ENCODE assay signal across 24 mouse cellular contexts in the genomic region with DNA sequence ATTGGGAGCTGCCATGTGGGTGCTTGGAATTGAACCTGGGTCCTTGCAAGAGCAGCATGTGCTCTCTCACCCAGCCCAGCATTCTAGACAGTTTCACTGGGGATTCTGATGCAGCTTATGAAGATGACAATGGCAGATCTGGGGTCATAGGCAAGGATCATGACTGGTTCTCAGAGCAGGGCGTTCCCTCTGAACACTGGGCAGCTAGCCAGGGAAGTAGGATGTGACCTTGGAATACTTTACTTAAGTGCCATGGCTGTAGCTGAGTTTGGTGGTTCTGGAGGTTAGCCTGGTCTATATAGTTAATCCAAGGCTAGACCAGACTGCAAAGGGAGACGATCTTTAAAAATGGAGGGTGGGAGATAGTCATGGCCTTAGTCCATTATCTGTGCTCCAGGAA. TPM values are rescaled to one million over a fixed set of nuclear protein-coding genes. Genes with fewer than 3 reads are reported as not detected.
DNase-seq lines count a peak whose midpoint lies in the region; ATAC-seq and TF ChIP-seq lines count a peak whose summit lies in the region.
"Had no signal": no experiment of that assay in that cellular context is flagged by ENCODE, and none has a peak within 500 bp of the region (broad histone marks: within the 10 kb centered on the region; RNA-seq: fewer than 3 reads in every experiment).

No protein-coding gene starts in this region.

- 68% methylated on average over 2 of the region's 2 CpGs for WGBS in kidney, adult 2 months
- 81% methylated on average over 2 of the region's 2 CpGs for WGBS in kidney, embryonic 15.5 days
- 74% methylated on average over 2 of the region's 2 CpGs for WGBS in lung, embryonic 14.5 days

- TF ChIP-seq POLR2A in kidney, adult 2 months (IDR thresholded peaks at IDR 0.05; ENCODE audit: low read depth, low read length), result no peak

- H3K27ac ChIP-seq in kidney, adult 2 months (ENCODE audit: insufficient read depth, low read depth, low read length), result no peak overlapping the region
- H3K27ac ChIP-seq in kidney, embryonic 15.5 days, result no peak overlapping the region
- no peak overlapping the region for H3K27ac ChIP-seq in lung, embryonic 14.5 days (ENCODE audit: low read depth)
- H3K27ac ChIP-seq: embryonic facial prominence, embryonic 12.5 days; embryonic facial prominence, embryonic 15.5 days; gastrocnemius, adult 2 months; hindbrain, embryonic 10.5 days; hindbrain, embryonic 13.5 days had no signal

- no peaks in the 10 kb centered on the region for H3K36me3 ChIP-seq in kidney, adult 2 months (ENCODE audit: control insufficient read depth, insufficient read depth, low read length)
- no peaks in the 10 kb centered on the region for H3K36me3 ChIP-seq in kidney, embryonic 15.5 days
- no peaks in the 10 kb centered on the region for H3K36me3 ChIP-seq in lung, embryonic 14.5 days (ENCODE audit: insufficient read depth)
- H3K36me3 ChIP-seq: embryonic facial prominence, embryonic 12.5 days; embryonic facial prominence, embryonic 15.5 days; G1E; hindbrain, embryonic 10.5 days; hindbrain, embryonic 13.5 days had no signal

- H3K27me3 ChIP-seq in kidney, adult 2 months (replicated peaks; ENCODE audit: control insufficient read depth, insufficient read depth, low read length), result no peaks in the 10 kb centered on the region
- H3K27me3 ChIP-seq in kidney, embryonic 15.5 days, result no peaks in the 10 kb centered on the region
- no peaks in the 10 kb centered on the region for H3K27me3 ChIP-seq in lung, embryonic 14.5 days (ENCODE audit: insufficient read depth, low read length)
- H3K27me3 ChIP-seq: embryonic facial prominence, embryonic 12.5 days; embryonic facial prominence, embryonic 15.5 days; hindbrain, embryonic 13.5 days had no signal

- no peaks in the 10 kb centered on the region; the same call in 1 of the 2 replicates for H3K4me1 ChIP-seq in kidney, adult 2 months (ENCODE audit: control insufficient read depth, insufficient read depth, low read length)
- no peaks in the 10 kb centered on the region for H3K4me1 ChIP-seq in kidney, embryonic 15.5 days
- no peaks in the 10 kb centered on the region for H3K4me1 ChIP-seq in lung, embryonic 14.5 days (ENCODE audit: insufficient read depth)
- H3K4me1 ChIP-seq: embryonic facial prominence, embryonic 12.5 days; embryonic facial prominence, embryonic 15.5 days; hindbrain, embryonic 10.5 days; hindbrain, embryonic 13.5 days had no signal

- peak; percentile 50 for DNase-seq in kidney, adult 2 months
- peak; percentile 47 for DNase-seq in lung, embryonic 14.5 days
- no peak for DNase-seq in lung, postnatal 25 days (ENCODE audit: low spot score)
- DNase-seq in lung, postnatal 14 days, result peak; percentile 18
- peak; percentile 35 to 36 for DNase-seq in lung, postnatal 4 days
- DNase-seq in right cerebral cortex, postnatal 25 days, result no peak
- DNase-seq: adrenal gland, postnatal 10 days; adrenal gland, postnatal 36 days; B cell, adult 2 months; cerebellum, adult 18-20 months; cerebellum, adult 9-10 months; cerebellum, postnatal 25 days; forebrain, postnatal 0 days; gastrocnemius, adult 2 months; gastrocnemius, postnatal 14 days had no signal

- no peak for TF ChIP-seq CTCF in kidney, adult 2 months (conservative IDR thresholded peaks at IDR 0.05; ENCODE audit: insufficient read depth, insufficient read length, low read depth, low read length)
- no peak for TF ChIP-seq CTCF in lung, embryonic 14.5 days (IDR thresholded peaks at IDR 0.05; ENCODE audit: low read depth)

- H3K4me3 ChIP-seq in kidney, adult 2 months (ENCODE audit: insufficient read depth, low read depth, low read length), result no peak overlapping the region
- no peak overlapping the region for H3K4me3 ChIP-seq in kidney, embryonic 15.5 days (replicated peaks)
- no peak overlapping the region for H3K4me3 ChIP-seq in lung, embryonic 14.5 days (ENCODE audit: low read depth, low read length)
- H3K4me3 ChIP-seq: embryonic facial prominence, embryonic 12.5 days; embryonic facial prominence, embryonic 15.5 days; gastrocnemius, adult 2 months; hindbrain, embryonic 10.5 days; hindbrain, embryonic 13.5 days had no signal

- no peak overlapping the region for H3K9ac ChIP-seq in kidney, embryonic 15.5 days
- H3K9ac ChIP-seq in lung, embryonic 14.5 days, result no peak overlapping the region
- H3K9ac ChIP-seq: embryonic facial prominence, embryonic 12.5 days; embryonic facial prominence, embryonic 15.5 days; forebrain, postnatal 0 days; hindbrain, embryonic 13.5 days had no signal

- H3K4me2 ChIP-seq in kidney, embryonic 15.5 days, result no peak overlapping the region
- H3K4me2 ChIP-seq in lung, embryonic 14.5 days, result no peak overlapping the region
- H3K4me2 ChIP-seq: embryonic facial prominence, embryonic 12.5 days; embryonic facial prominence, embryonic 15.5 days; heart, embryonic 11.5 days; hindbrain, embryonic 13.5 days had no signal

- no peak for ATAC-seq in kidney, embryonic 15.5 days (replicated peaks; ENCODE audit: low FRiP score)
- ATAC-seq in lung, embryonic 14.5 days (ENCODE audit: insufficient read depth), result no peak
- ATAC-seq: forebrain, embryonic 14.5 days; forebrain, postnatal 0 days; Patski had no signal

- no peaks in the 10 kb centered on the region for H3K9me3 ChIP-seq in kidney, embryonic 15.5 days (replicated peaks)
- H3K9me3 ChIP-seq in lung, embryonic 14.5 days (ENCODE audit: low read depth, low read length), result no peaks in the 10 kb centered on the region
- H3K9me3 ChIP-seq: embryonic facial prominence, embryonic 12.5 days; embryonic facial prominence, embryonic 15.5 days; G1E; hindbrain, embryonic 10.5 days; hindbrain, embryonic 13.5 days had no signal

RNA-seq across cellular contexts. Expression of gene Thpo, which starts 49.6 kb away (rescaled TPM):
- 17.1 and 17.7 TPM in 2 replicates for polyA plus RNA-seq in kidney, adult 2 months (2012; rRNA removed)
- polyA plus RNA-seq in kidney, embryonic 15.5 days (2015; fragmentation: Nextera tagmentation; extraction: Ambion mirVana), result 1.2 TPM in 2 replicates
- 0.76 and 1.1 TPM in 2 replicates for polyA plus RNA-seq in lung, embryonic 14.5 days (2014; fragmentation: Nextera tagmentation; extraction: Ambion mirVana)
- polyA plus RNA-seq: G1E had no signal

RNA-seq across cellular contexts. Expression of gene Chrd, which starts 51.0 kb away (rescaled TPM):
- 7.2 and 10.7 TPM in 2 replicates for polyA plus RNA-seq in kidney, adult 2 months (2012; rRNA removed)
- 4.6 and 7.4 TPM in 2 replicates for polyA plus RNA-seq in kidney, embryonic 15.5 days (2015; fragmentation: Nextera tagmentation; extraction: Ambion mirVana)
- 3.4 and 4.8 TPM in 2 replicates for polyA plus RNA-seq in lung, embryonic 14.5 days (2014; fragmentation: Nextera tagmentation; extraction: Ambion mirVana)
- polyA plus RNA-seq: G1E had no signal

Comparison
In these comparisons a context has a peak if more than half of its experiments do, and no peak if none do; other contexts are left out.
1. DNase-seq: peak in kidney, adult 2 months (single experiment), lung, embryonic 14.5 days (single experiment), lung, postnatal 14 days (single experiment) and lung, postnatal 4 days (2 of 2); none in lung, postnatal 25 days (single experiment) and right cerebral cortex, postnatal 25 days (single experiment).